In the genomic region with DNA sequence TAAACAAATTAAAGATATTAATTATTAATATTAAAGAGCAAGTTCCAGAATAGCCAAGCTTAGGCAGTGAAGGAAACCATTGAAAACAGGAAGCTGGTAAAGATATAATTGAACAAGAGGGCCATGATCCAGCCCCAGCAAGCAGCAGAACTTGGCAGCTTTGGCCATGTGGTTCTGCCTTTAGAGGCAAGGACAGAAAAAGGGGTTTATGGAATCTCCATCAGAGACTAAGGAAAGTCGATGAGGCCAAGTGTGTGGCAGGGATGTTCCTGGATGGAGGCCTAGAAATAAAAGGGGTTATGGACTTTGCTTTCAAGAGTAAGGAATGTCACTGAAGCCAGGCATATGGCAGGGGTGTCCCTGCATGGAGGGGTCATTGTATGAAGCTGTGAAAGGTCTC, we compare ENCODE assay signal across 23 mouse cellular contexts.
"Had no signal": no experiment of that assay in that cellular context is flagged by ENCODE, and none has a peak within 500 bp of the region (broad histone marks: within the 10 kb centered on the region; RNA-seq: fewer than 3 reads in every experiment).

No protein-coding gene starts in this region.

- DNase-seq: kidney, postnatal 25 days; layer of hippocampus, adult 9-11 months; liver; lung, adult 18-20 months; right cerebral cortex, adult 18-20 months; right cerebral cortex, postnatal 14 days; right cerebral cortex, postnatal 4 days; thymus, adult 2 months; thymus, postnatal 14 days; thymus, postnatal 4 days had no signal

- H3K4me1 ChIP-seq: limb, embryonic 10.5 days; limb, embryonic 13.5 days; liver, embryonic 12.5 days; liver, embryonic 15.5 days; lung, embryonic 15.5 days; midbrain, embryonic 12.5 days; midbrain, embryonic 15.5 days; neural tube, embryonic 12.5 days; neural tube, embryonic 15.5 days had no signal

- H3K27ac ChIP-seq: kidney, postnatal 0 days; layer of hippocampus, adult 2 months; limb, embryonic 10.5 days; limb, embryonic 13.5 days; liver, embryonic 12.5 days; liver, embryonic 15.5 days; lung, embryonic 15.5 days; macrophage; midbrain, embryonic 12.5 days; midbrain, embryonic 15.5 days; neural tube, embryonic 12.5 days; neural tube, embryonic 15.5 days; stomach, postnatal 0 days had no signal

- H3K9me3 ChIP-seq: limb, embryonic 10.5 days; limb, embryonic 13.5 days; liver, embryonic 12.5 days; liver, embryonic 15.5 days; lung, embryonic 15.5 days; midbrain, embryonic 12.5 days; midbrain, embryonic 15.5 days; neural tube, embryonic 12.5 days; neural tube, embryonic 15.5 days had no signal

- H3K36me3 ChIP-seq: liver, embryonic 15.5 days had no signal

- H3K27me3 ChIP-seq: limb, embryonic 13.5 days; liver, embryonic 12.5 days; liver, embryonic 15.5 days; lung, embryonic 15.5 days; midbrain, embryonic 12.5 days; midbrain, embryonic 15.5 days; neural tube, embryonic 12.5 days; neural tube, embryonic 15.5 days had no signal

- H3K9ac ChIP-seq: limb, embryonic 13.5 days; liver, embryonic 12.5 days; liver, embryonic 15.5 days; lung, embryonic 15.5 days; midbrain, embryonic 12.5 days; midbrain, embryonic 15.5 days; neural tube, embryonic 12.5 days; neural tube, embryonic 15.5 days had no signal

- ATAC-seq: liver, embryonic 12.5 days; midbrain, embryonic 15.5 days had no signal

- H3K4me3 ChIP-seq: layer of hippocampus, adult 2 months; limb, embryonic 10.5 days; limb, embryonic 13.5 days; liver, embryonic 12.5 days; liver, embryonic 15.5 days; lung, embryonic 15.5 days; midbrain, embryonic 12.5 days; midbrain, embryonic 15.5 days; neural tube, embryonic 12.5 days; neural tube, embryonic 15.5 days had no signal

- H3K4me2 ChIP-seq: limb, embryonic 13.5 days; liver, embryonic 12.5 days; liver, embryonic 15.5 days; lung, embryonic 15.5 days; midbrain, embryonic 12.5 days; midbrain, embryonic 15.5 days; neural tube, embryonic 12.5 days; neural tube, embryonic 15.5 days had no signal
